Mouse (Mus musculus) liver, postnatal 0 days (tissue): ENCODE data around the gene Ksr2.

Experiments used
- CTCF ChIP-seq: sonication (generic); IDR thresholded peaks from 2 replicates; pipeline ENCODE4 v1.5.1; 2016; ENCODE audit warnings: antibody characterized with exemption, low read depth
- EP300 ChIP-seq: IDR thresholded peaks from 2 replicates; pipeline ENCODE4 v1.6.1; 2016; ENCODE audit warnings: antibody characterized with exemption, low read depth, mild to moderate bottlenecking

DNA sequence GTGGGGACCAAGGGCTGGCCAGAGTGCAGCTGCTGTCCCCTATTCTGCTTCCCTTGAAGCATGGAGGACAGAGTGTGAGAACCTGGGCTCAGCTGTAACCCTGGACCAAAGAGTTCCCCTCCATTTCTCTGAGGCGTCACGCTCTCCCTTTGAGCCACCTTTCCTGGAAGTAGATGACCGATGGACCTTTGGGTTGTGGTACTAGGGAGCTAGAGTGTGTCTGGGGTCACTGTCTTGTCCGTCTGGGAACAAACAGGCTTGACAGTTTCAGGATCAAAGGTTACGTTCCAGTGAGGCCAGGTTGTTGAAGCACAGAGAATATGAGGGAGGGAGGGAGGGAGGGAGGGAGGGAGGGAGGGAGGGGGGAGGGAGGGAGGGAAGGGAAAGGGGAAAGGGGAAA is 264.6 kb downstream of the Ksr2 start:
- TF ChIP-seq EP300 (no peak), CTCF (no peak)
